Mouse (Mus musculus) brain, embryonic 18.5 days (tissue): ENCODE measurements around the gene Eda.
"Not testable (repeated sequence)": the region's sequence is repeated elsewhere in the genome, so short reads cannot be mapped to it uniquely, and the experiment has no call there.

Source experiments
- DNase-seq: peaks from one replicate; pipeline ENCODE4 v3.0.0-alpha.2; 2012; ENCODE audit warnings: low read depth, low spot score

Gene Eda

DNA sequence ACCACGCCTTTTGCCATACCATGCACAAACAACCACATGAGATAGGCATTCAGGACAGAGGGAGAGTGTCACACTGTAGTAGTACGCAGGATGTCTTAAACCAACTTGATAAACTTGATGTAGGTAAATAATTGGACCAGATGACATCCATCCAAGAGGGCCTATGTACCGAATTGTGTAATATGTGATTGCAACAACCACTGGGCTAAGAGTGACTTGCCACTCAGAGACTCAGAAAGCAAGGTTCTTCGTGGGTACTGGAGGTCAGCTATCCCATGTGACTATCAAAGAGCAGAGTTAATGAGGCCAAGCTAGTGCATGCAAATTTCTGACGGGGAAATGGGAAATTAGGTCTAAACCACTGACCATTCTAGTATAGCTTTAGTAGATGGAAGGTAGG lies 426.3 kb downstream of the Eda start:
- DNase-seq = no peak

DNA sequence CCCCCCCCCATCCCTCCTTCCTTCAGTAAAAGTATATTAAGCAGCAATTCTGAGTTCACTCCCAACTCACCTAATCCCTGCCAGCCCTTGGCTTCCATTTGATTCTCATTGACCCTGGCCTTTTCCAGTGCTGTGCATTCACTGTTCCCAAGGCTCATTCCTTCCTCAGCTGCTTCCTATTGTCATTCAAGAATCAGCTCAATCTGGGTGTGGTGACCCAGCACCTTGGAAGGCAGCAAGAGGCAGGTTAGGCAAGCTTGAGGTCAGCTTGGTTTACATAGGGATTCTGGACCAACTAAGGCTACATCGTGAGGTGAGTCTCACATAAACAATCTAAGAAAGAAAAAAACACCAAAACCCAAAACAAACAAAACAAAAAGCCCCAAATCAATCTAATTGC lies 433.8 kb downstream of the Eda start:
- no peak for DNase-seq

DNA sequence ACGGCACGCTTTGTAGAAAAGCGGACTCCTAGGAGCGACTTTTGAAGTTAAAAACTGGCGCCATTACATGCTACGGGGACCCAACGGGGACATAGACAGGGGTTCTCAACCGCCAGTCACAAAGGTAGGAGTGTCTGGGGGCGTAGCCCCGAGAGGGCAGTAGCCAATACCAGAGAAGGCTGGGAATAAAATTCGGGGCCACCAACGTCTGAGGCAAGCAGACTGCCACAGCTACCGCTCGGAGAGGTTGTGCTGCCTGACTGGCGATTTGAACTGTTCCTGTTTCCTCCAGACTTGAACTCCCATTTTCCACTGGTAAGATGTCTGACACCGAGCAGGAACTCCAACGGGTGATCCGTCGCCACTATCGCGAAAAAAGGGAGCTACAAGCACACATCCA lies 453.3 kb downstream of the Eda start, which contains the start of gene Otud6a:
TSS of gene Otud6a (plus strand) at position 321 of the 400 bp plus-strand sequence.
- no peak for DNase-seq

DNA sequence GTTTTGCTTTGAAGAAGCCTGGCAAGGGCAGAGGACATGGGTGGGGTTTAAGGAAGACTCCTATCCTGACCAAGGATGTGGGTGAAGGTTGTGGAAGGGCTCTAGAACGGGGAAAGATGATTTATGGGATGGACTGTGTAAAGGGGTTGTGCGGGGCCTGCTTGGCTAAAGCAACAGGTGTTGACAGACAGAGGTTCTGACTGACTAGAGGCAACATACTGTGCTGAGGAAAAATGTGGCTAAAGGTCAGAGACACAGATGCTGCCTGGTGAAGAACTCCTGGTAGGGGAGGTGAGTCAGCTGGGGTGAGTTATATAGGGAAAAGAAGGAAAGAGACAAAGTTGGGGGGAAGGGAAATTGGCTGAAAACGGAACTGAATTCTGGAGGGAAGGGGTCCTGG lies 456.9 kb downstream of the Eda start:
- no peak for DNase-seq

DNA sequence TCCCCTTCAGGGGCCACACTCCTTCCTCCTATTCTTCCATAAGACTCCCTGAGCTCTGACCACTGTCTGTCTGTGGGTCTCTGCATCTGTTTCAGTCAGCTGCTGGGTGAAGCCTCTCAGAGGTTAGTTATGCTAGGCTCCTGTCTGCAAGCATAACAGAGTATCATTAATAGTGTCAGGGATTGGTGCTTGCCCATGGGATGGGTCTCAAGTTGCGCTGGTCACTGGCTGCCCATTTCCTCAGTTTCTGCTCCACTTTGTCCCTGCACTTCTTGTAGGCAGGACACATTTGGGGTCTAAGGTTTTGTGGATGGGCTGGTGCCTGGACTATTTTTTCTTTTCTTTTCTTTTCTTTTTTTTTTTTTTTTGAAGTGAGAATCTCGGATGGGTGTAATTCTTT lies 467.2 kb downstream of the Eda start, which contains the start of gene Awat2:
TSS of gene Awat2 (minus strand) at position 101 of the 400 bp plus-strand sequence.
- not testable (repeated sequence) for DNase-seq

DNA sequence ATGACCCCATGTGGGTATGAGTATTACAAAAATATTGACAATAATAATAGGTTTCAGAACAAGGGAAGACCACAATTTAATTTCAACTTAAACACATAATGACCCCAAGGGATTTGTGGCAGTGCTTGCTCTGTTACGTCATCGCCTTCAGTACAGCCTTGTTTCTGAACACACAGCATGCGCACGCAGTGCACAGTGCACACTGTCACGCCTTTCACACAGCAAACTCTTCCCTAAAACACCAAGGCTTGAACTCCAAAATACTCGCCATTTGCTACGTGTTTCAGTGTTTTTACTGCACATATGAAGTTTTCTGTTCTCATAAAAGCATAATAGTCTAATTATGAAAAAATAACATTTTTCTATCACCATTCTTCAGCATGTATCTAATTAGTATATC lies 468.1 kb downstream of the Eda start:
- no peak for DNase-seq
